Mouse (Mus musculus) B cell, adult 62 days (primary cell): ENCODE measurements around the gene Snurf. TPM values are rescaled to one million over a fixed set of nuclear protein-coding genes. Genes with fewer than 3 reads are reported as not detected.

Experiments
- total RNA-seq: library from RNA; stranded (reverse); gene quantifications from 4 replicates; pipeline ENCODE4 v1.2.4, GENCODE M21; 2023

Gene Snurf
- not detected in 4 replicates for total RNA-seq

DNA sequence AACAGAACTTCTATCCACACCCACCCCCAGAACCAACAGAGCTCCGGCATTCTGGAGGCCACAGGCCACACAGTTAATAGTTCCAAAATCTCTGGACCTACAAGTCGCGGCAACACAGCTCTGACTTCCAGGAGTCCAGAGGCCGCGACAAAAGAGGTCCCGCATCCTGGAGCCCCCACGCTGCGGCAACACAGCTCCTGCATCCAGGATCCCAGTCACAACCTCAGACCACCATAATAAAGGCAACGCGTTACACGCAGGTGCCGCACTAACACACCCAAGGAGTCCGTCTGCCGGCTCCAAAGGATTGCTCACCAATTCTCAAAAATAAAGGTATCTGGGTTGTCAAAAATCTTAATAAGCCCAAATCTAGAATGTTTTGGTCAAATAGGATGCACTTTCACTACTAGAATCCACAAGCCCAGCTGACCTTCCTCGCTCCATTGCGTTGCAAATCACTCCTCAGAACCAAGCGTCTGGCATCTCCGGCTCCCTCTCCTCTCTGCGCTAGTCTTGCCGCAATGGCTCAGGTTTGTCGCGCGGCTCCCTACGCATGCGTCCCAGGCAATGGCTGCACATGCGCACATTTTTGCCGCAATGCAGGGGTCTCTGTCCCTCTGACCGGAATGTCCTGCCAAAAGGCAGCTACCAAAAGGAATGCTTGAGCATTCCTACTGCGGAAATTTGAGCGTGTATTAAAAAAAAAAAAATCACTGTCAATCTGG lies at the start of gene Snurf, which contains the start of gene Gm38393:
Gene Snurf, minus strand, starts transcription at position 444 of the 725 bp plus-strand sequence.
Gene Gm38393, minus strand, starts transcription at position 459 of the 725 bp plus-strand sequence.

Other genes with a start within 250 kb of the Snurf start
- gene Gm38393, start within 50 bp of the Snurf start, total RNA-seq = not detected in 4 replicates
- not detected in 4 replicates for gene Snrpn, start 135.2 kb upstream of the Snurf start, total RNA-seq